Mouse (Mus musculus) limb, embryonic 11.5 days (tissue): ENCODE measurements at regions not wholly inside any gene's neighbourhood (a gene's known extent, or its start where the extent isn't known, plus 50 kb on each side); places are given as distances from the start of the nearest gene placed in this dataset.

Source experiments
- ATAC-seq: fragments of 200-750 bp; cut with Nextera tagmentation; 2 replicates; pipeline ENCODE4 v1.8.0; 2017; ENCODE audit warnings: low read depth; ENCODE audit not compliant: insufficient number of reproducible peaks, low FRiP score, low TSS enrichment
- DNase-seq: peaks from one replicate; pipeline ENCODE4 v3.0.0-alpha.2; 2015; ENCODE audit warnings: low spot score
- H3K27ac ChIP-seq: fragments of 300-500 bp; sonication (generic); replicated peaks from 2 replicates; pipeline ENCODE4 v1.5.1; 2014; ENCODE audit warnings: low read depth, mild to moderate bottlenecking, low read length
- H3K27me3 ChIP-seq: fragments of 300-500 bp; sonication (generic); 2 replicates; pipeline ENCODE4 v1.6.1; 2014; ENCODE audit warnings: mild to moderate bottlenecking, low read length, mixed read lengths; ENCODE audit not compliant: control insufficient read depth, insufficient read depth
- H3K36me3 ChIP-seq: fragments of 300-500 bp; sonication (generic); 2 replicates; pipeline ENCODE4 v1.6.1; 2014; ENCODE audit warnings: mild to moderate bottlenecking, low read length, moderate library complexity, mixed read lengths; ENCODE audit not compliant: control insufficient read depth, insufficient read depth
- H3K4me1 ChIP-seq: fragments of 300-500 bp; sonication (generic); 2 replicates; pipeline ENCODE4 v1.6.1; 2014; ENCODE audit warnings: low read length, mixed read lengths; ENCODE audit not compliant: control insufficient read depth, insufficient read depth
- H3K4me2 ChIP-seq: fragments of 300-500 bp; sonication (generic); 2 replicates; pipeline ENCODE4 v1.6.1; 2014; ENCODE audit warnings: low read depth, mild to moderate bottlenecking, moderate library complexity; ENCODE audit not compliant: severe bottlenecking
- H3K4me3 ChIP-seq: fragments of 300-500 bp; sonication (generic); 2 replicates; pipeline ENCODE4 v1.5.1; 2014; ENCODE audit warnings: low read depth, low read length
- H3K9ac ChIP-seq: fragments of 300-500 bp; sonication (generic); 2 replicates; pipeline ENCODE4 v1.6.1; 2014; ENCODE audit warnings: mild to moderate bottlenecking, low read length
- H3K9me3 ChIP-seq: fragments of 300-500 bp; sonication (generic); 2 replicates; pipeline ENCODE4 v1.6.1; 2016; ENCODE audit warnings: low read length; ENCODE audit not compliant: control insufficient read depth
- WGBS: fragments of 180-500 bp; shearing (Covaris S2); extraction: QIAGEN DNeasy Blood & Tissue Kit; methylation state at CpG from one replicate; pipeline ENCODE4 v1.1.7; 2014; 5-methylcytosine and 5-hydroxymethylcytosine counted together

DNA sequence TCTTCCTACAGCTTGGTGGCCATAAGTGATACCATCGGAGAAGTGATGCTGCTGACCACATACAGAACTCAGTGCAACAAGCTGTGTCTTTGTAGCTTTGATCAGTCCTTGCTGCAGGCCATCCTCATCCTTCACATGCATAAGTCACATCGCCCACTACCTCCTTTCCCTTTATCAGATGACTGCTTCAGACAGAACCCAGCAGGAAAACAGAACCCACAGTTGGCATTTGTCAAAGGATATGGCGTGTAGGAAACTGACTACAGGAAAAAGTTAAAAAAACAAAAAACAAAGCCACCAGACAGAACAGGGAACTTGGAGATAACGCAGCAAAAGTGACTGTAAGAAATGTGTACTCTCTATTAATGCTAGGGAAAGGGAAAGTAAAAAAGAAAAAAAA is 136.1 kb upstream of the Mocs2 start:
- H3K9me3 ChIP-seq = no peaks in the 10 kb centered on the region
- 87% methylated on average over 4 of the region's 4 CpGs for WGBS
- no peak overlapping the region for H3K4me3 ChIP-seq

DNA sequence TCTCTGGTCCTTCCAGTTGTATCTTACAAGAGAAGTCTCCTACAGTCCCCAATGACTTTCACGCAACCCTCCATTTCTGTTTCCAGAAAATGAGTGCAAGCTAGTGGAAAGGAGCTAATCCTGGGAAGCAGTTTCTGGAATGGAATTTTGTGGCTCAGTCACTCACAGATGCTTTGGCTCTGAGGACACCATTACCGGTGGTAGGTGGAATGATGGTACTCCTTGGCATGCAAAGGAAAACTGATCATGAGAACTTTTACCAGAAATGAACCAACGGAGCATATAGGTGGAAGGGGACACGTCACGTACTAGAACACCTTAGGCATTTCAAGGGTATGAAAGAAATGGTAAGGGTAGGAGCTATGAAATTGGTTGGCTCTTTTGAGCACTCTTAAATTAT is 135.1 kb upstream of the Mocs2 start:
- no peak for DNase-seq
- H3K36me3 ChIP-seq = no peaks in the 10 kb centered on the region
- no peaks in the 10 kb centered on the region for H3K4me1 ChIP-seq
- H3K27ac ChIP-seq = no peak overlapping the region
- no peak for ATAC-seq
- H3K4me3 ChIP-seq = no peak overlapping the region
- H3K4me2 ChIP-seq = no peak overlapping the region
- 99% methylated on average over 5 of the region's 5 CpGs for WGBS
- no peaks in the 10 kb centered on the region for H3K27me3 ChIP-seq
- H3K9ac ChIP-seq = no peak overlapping the region
- no peaks in the 10 kb centered on the region for H3K9me3 ChIP-seq

More for the DNA sequence above, 136.1 kb upstream of the Mocs2 start:
- H3K4me1 ChIP-seq = no peaks in the 10 kb centered on the region
- no peak overlapping the region for H3K27ac ChIP-seq
- DNase-seq = no peak
- no peaks in the 10 kb centered on the region for H3K27me3 ChIP-seq
- no peaks in the 10 kb centered on the region for H3K36me3 ChIP-seq
- no peak overlapping the region for H3K9ac ChIP-seq
- no peak overlapping the region for H3K4me2 ChIP-seq
- no peak for ATAC-seq

DNA sequence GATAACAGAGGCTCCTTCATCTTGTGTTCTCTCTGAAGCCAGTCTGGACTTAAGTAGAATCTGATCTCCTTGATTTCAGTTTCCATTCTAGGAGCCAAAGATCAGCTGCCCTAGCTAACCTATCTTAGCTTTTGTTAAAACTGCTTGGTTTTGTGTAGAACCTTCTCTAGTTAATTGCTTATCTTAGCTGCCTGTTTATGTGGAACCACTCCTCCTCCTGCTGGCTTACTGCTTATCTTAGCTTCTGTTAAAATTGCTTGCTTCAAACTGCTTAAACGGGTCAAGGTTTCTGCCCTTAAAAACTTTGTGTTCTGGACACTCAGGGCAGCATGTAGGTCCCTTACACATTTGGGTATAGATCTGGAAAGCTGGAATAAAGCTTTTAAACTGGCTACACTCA is 133.7 kb upstream of the Mocs2 start:
- H3K27me3 ChIP-seq = no peaks in the 10 kb centered on the region
- no peak overlapping the region for H3K4me2 ChIP-seq
- no peak overlapping the region for H3K4me3 ChIP-seq
- ATAC-seq = no peak
- 79% methylated on average over 1 of the region's 1 CpGs for WGBS
- no peak overlapping the region for H3K9ac ChIP-seq
- no peak overlapping the region for H3K27ac ChIP-seq
- H3K4me1 ChIP-seq = no peaks in the 10 kb centered on the region
- DNase-seq = no peak
- H3K9me3 ChIP-seq = no peaks in the 10 kb centered on the region
- H3K36me3 ChIP-seq = no peaks in the 10 kb centered on the region

DNA sequence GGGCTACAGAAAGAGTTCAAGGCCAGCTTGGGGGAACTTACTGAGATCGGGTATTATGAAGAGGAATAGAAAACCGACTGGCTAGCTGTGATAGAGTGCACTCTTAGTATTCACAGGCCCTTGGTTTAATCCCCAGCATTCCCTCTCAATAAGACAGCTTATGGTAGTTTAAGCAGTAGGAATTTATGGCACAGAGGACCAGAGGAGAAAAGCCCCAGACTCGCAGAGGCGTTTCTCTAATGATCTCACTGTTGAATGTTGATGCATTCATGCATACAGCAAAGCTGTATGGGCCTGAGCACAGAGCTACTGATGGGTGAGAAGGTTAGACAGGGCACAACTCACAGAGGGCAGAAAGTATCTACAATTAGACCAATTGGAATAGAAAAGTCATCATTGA is 132.7 kb upstream of the Mocs2 start:
- Histone ChIP-seq H3K9me3 (no peaks in the 10 kb centered on the region), H3K9ac (no peak overlapping the region), H3K27ac (no peak overlapping the region), H3K4me3 (no peak overlapping the region), H3K4me1 (no peaks in the 10 kb centered on the region), H3K27me3 (no peaks in the 10 kb centered on the region), H3K4me2 (no peak overlapping the region), H3K36me3 (no peaks in the 10 kb centered on the region)
- ATAC-seq (no peak), DNase-seq (no peak)
- 79% methylated on average over 4 of the region's 4 CpGs for WGBS

DNA sequence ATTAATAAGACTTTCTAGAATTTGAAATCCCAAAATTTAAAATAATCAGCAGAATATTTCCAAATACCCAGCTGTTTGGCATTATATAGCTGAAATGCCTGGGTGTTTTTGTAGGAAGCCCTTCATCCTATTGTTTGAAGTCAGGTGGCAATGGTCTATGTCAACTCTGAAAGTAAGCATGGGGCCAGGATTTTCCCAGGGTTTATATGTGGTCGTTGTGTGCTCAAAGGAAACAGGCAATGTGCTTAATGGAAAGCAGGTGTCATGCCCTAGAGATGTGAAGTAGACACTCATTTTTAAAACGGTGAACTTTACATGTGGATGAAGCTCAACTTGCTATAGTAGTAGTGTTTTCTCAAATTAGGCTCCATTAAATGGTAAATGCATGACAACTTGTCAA is 105.4 kb upstream of the Mocs2 start:
- no peak overlapping the region for H3K4me2 ChIP-seq
- H3K9ac ChIP-seq = no peak overlapping the region
- no peaks in the 10 kb centered on the region for H3K27me3 ChIP-seq
- H3K36me3 ChIP-seq = no peaks in the 10 kb centered on the region
- 0 out of 2 replicates have a peak, but pooled peaks have one; percentile 57 for ATAC-seq
- no peak overlapping the region for H3K27ac ChIP-seq
- H3K4me1 ChIP-seq = peaks cover 4% of the 10 kb centered on the region; the same call in 1 of the 2 replicates
- H3K9me3 ChIP-seq = no peaks in the 10 kb centered on the region
- no peak overlapping the region for H3K4me3 ChIP-seq
- peak; percentile 31 for DNase-seq
- 14% methylated on average over 2 of the region's 2 CpGs for WGBS

DNA sequence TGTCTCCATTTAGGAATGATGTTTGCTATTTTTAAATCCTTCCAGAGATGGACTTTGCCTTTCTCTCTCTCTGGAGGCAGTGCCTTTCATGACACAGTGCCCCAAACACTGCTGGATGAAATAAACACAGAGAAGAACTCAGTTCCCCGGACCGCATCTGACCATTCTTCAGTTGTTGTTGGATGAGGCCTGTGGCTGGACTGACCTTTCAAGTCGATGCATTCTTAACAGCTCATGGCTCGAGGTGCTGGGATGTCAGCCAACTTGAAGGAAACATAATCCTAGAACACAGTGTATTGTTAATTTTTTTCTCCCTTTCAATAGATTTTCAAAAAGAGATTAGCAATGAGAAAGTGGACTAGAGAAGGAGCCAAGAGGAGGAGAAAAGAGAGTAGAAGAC is 98.3 kb upstream of the Mocs2 start:
- Histone ChIP-seq H3K4me2 (no peak overlapping the region), H3K36me3 (no peaks in the 10 kb centered on the region), H3K9me3 (no peaks in the 10 kb centered on the region), H3K27me3 (no peaks in the 10 kb centered on the region), H3K4me1 (no peaks in the 10 kb centered on the region), H3K4me3 (no peak overlapping the region), H3K27ac (no peak overlapping the region), H3K9ac (no peak overlapping the region)
- ATAC-seq = no peak
- DNase-seq = no peak
- WGBS = 86% methylated on average over 4 of the region's 4 CpGs

DNA sequence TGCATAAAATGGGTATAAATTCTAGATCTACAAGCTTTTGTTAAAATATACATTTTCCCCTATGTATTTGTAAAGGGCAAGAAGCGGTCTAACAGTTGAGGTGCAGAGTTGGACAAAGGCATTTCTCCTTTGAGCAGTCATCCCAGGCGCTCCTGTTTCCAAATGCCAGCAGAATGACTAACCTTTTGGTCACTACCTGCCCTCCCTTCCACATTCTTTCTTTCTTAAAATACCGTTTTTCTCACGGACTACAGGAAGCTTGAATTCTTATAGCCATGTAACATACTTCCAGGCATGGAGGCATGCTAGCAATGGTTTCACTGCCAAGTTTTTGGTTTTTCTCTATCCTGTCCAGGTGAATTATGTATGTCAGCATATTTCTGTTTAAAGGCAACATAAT is 91.2 kb upstream of the Mocs2 start:
- H3K36me3 ChIP-seq = no peaks in the 10 kb centered on the region
- no peak overlapping the region for H3K4me2 ChIP-seq
- no peaks in the 10 kb centered on the region for H3K9me3 ChIP-seq
- no peak for DNase-seq
- 86% methylated on average over 4 of the region's 4 CpGs for WGBS
- H3K4me3 ChIP-seq = no peak overlapping the region
- H3K9ac ChIP-seq = no peak overlapping the region
- H3K4me1 ChIP-seq = no peaks in the 10 kb centered on the region
- H3K27me3 ChIP-seq = no peaks in the 10 kb centered on the region
- H3K27ac ChIP-seq = no peak overlapping the region
- no peak for ATAC-seq

DNA sequence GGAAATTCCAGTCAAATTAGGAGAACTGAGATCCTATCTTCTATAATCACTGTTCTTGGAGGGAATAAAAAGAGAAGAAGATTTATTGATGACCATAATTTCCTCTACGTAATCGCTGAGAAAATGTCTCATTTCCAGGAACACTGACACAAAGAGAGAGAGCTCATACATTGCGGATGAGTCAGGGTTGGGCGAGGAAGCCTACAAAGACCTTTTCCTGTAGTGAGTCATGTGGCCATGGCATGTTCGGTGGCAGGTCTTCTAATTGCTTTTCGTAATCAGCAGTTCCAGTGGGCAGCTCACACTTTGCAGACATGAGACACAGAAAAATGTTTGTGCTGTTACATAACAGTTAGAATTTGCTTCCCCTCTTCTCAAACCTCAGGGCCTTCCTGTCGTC is 83.0 kb upstream of the Mocs2 start:
- WGBS = 88% methylated on average over 7 of the region's 7 CpGs
- Histone ChIP-seq H3K4me1 (no peaks in the 10 kb centered on the region), H3K4me2 (no peak overlapping the region), H3K27me3 (no peaks in the 10 kb centered on the region), H3K4me3 (no peak overlapping the region), H3K27ac (no peak overlapping the region), H3K9ac (no peak overlapping the region), H3K36me3 (no peaks in the 10 kb centered on the region), H3K9me3 (no peaks in the 10 kb centered on the region)
- DNase-seq (no peak), ATAC-seq (no peak)

DNA sequence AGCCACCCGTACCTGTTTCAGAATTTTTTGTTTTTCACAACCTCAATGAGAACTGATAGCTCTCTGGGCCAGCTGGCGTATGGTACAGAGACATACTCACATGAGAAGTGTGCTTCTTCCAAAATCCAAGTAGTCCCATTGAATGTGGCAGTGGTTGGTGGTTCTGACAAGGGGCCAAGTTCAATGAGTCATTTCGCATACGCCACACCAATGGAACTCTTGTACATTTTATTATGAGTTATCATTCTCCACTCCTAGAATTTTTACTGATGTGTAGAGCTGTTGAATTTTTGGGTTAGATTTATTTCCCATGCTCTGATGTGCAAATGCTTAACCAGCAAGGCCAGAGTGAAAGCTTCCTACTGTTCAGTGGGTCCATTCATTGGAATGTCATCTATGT is 82.0 kb upstream of the Mocs2 start:
- 95% methylated on average over 4 of the region's 4 CpGs for WGBS
- Histone ChIP-seq H3K36me3 (no peaks in the 10 kb centered on the region), H3K27me3 (no peaks in the 10 kb centered on the region), H3K4me3 (no peak overlapping the region), H3K4me2 (no peak overlapping the region), H3K27ac (no peak overlapping the region), H3K9ac (no peak overlapping the region), H3K4me1 (no peaks in the 10 kb centered on the region), H3K9me3 (no peaks in the 10 kb centered on the region)
- ATAC-seq (no peak), DNase-seq (no peak)
